Mouse (Mus musculus) ES-E14 (cell line): ENCODE measurements around the gene Ppp3ca.

Experiments
- CHD2 ChIP-seq: IDR thresholded peaks from 2 replicates; pipeline ENCODE4 v1.6.1; 2014; ENCODE audit warnings: mild to moderate bottlenecking, low read depth, low read length, inconsistent platforms
- ZNF384 ChIP-seq: IDR thresholded peaks from 2 replicates; pipeline ENCODE4 v1.6.1; 2012; ENCODE audit warnings: low read depth, low read length, inconsistent platforms

DNA sequence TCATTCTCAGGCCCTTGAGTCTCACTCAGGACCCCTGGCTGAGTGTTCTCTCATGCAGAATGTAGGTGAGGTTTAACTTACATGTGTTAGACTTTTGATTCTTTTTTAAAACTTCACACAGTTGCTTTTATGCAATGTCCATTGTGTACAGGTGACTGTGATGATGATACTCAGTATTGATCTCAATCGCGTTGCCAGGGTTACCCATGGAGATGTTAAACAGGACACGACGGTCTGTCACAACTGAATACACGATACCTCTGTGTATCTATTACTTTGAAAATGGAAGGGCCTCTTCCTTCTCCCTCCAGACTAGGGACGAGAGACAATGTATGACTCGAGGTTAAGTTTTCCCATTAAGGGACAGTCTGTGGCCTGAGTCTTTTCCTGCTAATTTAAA, 107.5 kb downstream of the Ppp3ca start:
- TF ChIP-seq ZNF384: no peak
- TF ChIP-seq CHD2: no peak
